Mouse (Mus musculus) ES-E14 (cell line): ENCODE measurements around the gene Eci3. TPM values are rescaled to one million over a fixed set of nuclear protein-coding genes. Genes with fewer than 3 reads are reported as not detected.
A peak's percentile ranks its signal among the peaks of the same experiment; 100 is the strongest.

ENCODE experiments used
- DNase-seq: peaks from one replicate; pipeline ENCODE4 v3.0.0-alpha.2; 2013; ENCODE audit warnings: low read depth, low spot score
- H3K27ac ChIP-seq: 2 replicates; pipeline ENCODE4 v1.5.1; 2012; ENCODE audit warnings: low read depth, mild to moderate bottlenecking, low read length, moderate library complexity, mixed read lengths; ENCODE audit not compliant: poor library complexity, insufficient read depth, severe bottlenecking
- H3K36me3 ChIP-seq: 2 replicates; pipeline ENCODE4 v1.6.1; 2012; ENCODE audit warnings: mild to moderate bottlenecking, low read length, moderate library complexity, mixed read lengths; ENCODE audit not compliant: control insufficient read depth, poor library complexity, insufficient read depth, severe bottlenecking
- H3K4me1 ChIP-seq, 2 experiments: fragments of 150-350 bp in 1 of 2; sonication (generic) in 1 of 2; 2 replicates each; pipeline ENCODE4 v1.6.1; 2012; ENCODE audit warnings: low read length in 2 of 2, mild to moderate bottlenecking in 1 of 2, mixed read lengths in 1 of 2; ENCODE audit not compliant: control insufficient read depth in 2 of 2, insufficient read depth in 2 of 2, poor library complexity in 1 of 2
- H3K4me3 ChIP-seq, 2 experiments: fragments of 150-350 bp in 1 of 2; sonication (generic) in 1 of 2; 2 replicates each; pipeline ENCODE4 v1.5.1; 2012; ENCODE audit warnings: low read length in 2 of 2, low read depth in 1 of 2, mild to moderate bottlenecking in 1 of 2, mixed read lengths in 1 of 2; ENCODE audit not compliant: insufficient read depth in 1 of 2, poor library complexity in 1 of 2, severe bottlenecking in 1 of 2
- H3K9ac ChIP-seq: 2 replicates; pipeline ENCODE4 v1.6.1; 2012; ENCODE audit warnings: low read depth, mild to moderate bottlenecking, low read length, mixed read lengths; ENCODE audit not compliant: poor library complexity, insufficient read depth, severe bottlenecking
- H3K9me3 ChIP-seq: fragments of 150-350 bp; sonication (generic); 2 replicates; pipeline ENCODE4 v1.6.1; 2012; ENCODE audit warnings: low read depth, mild to moderate bottlenecking, low read length; ENCODE audit not compliant: control insufficient read depth, insufficient read depth
- CHD2 ChIP-seq: IDR thresholded peaks from 2 replicates; pipeline ENCODE4 v1.6.1; 2014; ENCODE audit warnings: mild to moderate bottlenecking, low read depth, low read length, inconsistent platforms
- HCFC1 ChIP-seq: IDR thresholded peaks from 2 replicates; pipeline ENCODE4 v1.6.1; 2012; ENCODE audit warnings: low read length, inconsistent platforms, borderline replicate concordance; ENCODE audit not compliant: insufficient read depth
- MAFK ChIP-seq: IDR thresholded peaks from 2 replicates; pipeline ENCODE4 v1.6.1; 2014; ENCODE audit warnings: mild to moderate bottlenecking, low read depth, low read length, inconsistent platforms; ENCODE audit not compliant: insufficient read depth
- ZC3H11A ChIP-seq: IDR thresholded peaks from 2 replicates; pipeline ENCODE4 v1.6.1; 2012; ENCODE audit warnings: low read depth, mild to moderate bottlenecking, inconsistent platforms, low read length, borderline replicate concordance
- ZNF384 ChIP-seq: IDR thresholded peaks from 2 replicates; pipeline ENCODE4 v1.6.1; 2012; ENCODE audit warnings: low read depth, low read length, inconsistent platforms
- in situ Hi-C, 2 experiments: fragments of 600-800 bp; cut with MboI; formaldehyde crosslinking; loops; one replicate each; pipeline ENCODE4 v1.15.1; 2025; ENCODE audit warnings: low sequenced_read_pairs in 2 of 2, inconsistent platforms in 1 of 2; ENCODE audit not compliant: unreplicated experiment in 2 of 2
- total RNA-seq: library from RNA; depleted of rRNA; stranded (reverse); fragments of 300-350 nt; gene quantifications from 2 replicates; pipeline ENCODE4 v1.2.3, GENCODE M21; 2012; rRNA removed

The Eci3 gene
- 0.21 and 0.54 TPM in 2 replicates for total RNA-seq

DNA sequence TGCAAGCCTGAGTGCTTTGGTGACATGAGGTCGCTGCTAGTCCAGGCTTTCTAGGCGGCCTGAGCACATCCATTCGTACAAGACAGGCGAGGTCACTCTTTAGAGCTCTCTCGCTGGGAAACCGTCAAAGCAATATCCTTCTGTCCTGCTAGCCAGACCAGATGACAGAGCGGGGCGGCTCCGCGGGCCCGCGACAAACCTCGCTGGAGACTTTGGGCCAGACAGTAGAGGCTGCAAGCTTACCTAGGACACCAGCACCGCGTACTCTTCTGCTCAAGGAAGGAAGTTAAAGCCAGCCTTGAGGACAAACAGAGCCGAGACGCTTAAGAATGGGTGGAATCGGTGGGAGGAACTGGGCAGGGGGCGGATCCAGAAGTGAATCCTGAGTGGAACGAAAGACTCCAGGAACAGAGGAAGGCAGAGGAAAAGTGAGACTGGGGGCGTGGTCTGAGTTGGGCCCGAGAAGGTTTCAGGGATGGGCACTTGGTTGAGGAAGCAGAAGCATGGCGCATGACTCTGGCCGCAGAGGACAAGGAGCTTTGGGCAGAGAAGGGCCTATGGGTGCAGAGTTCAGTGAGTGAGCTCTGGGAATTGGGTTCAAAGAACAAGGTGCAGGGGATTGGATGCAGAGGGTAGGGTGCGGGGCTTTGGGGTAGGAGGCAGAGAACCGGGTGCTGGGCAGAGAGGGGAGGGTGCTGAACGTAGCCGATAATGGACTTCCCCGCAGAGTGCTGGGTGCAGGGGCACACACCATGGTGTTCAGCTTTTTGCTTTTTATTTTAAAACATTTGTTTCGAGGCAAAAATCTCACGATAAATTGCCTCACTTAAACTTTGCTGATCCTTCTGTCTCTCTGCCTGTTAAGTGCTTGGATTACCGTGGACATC, at the start of gene Eci3:
TSS of gene Eci3 (minus strand) at position 300 of the 887 bp plus-strand sequence.
- in situ Hi-C loops, result no loop called here
- Histone ChIP-seq H3K27ac (no peak within 1 kb of the TSS), H3K4me1 (peaks cover 8 to 11% of the 10 kb centered on the region in 2 experiments; a peak in 2 of 4 replicates), H3K36me3 (no peaks in the 10 kb centered on the region), H3K9me3 (no peaks in the 10 kb centered on the region), H3K9ac (no peak within 1 kb of the TSS; the same call in 1 of the 2 replicates), H3K4me3 (peak within 1 kb of the TSS; percentile 41 to 64)
- TF ChIP-seq MAFK, result no peak
- no peak for TF ChIP-seq CHD2
- no peak for TF ChIP-seq HCFC1
- no peak for TF ChIP-seq ZNF384
- no peak for TF ChIP-seq ZC3H11A
- DNase-seq, result peak; percentile 38

DNA sequence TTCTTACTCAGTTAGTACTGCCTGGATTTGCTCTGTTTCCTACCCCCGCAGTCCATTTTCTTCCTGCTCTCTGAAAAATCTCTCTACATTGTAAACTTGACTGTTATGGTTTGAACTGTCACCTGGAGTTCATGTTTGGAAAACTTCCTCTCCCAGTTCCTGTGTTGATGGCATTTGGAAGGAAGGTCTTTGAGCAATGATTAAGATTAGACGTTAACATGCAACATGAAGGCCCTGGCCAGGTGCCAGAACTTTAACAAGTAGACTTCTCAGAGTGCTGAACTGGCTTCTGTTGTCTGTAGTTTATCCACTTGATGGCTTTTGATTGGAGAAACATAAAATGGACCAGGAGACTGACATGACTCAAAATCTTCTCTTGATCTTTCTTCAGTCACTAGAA, 32.3 kb upstream of the Eci3 start:
- H3K4me1 ChIP-seq, result peaks cover 0 to 3% of the 10 kb centered on the region in 2 experiments; a peak in 1 of 4 replicates
- TF ChIP-seq HCFC1 (no peak), ZNF384 (no peak), ZC3H11A (no peak), CHD2 (no peak), MAFK (no peak)
- no peaks in the 10 kb centered on the region for H3K36me3 ChIP-seq
- H3K9ac ChIP-seq, result no peak overlapping the region
- H3K27ac ChIP-seq, result no peak overlapping the region
- in situ Hi-C loops, result no loop called here
- DNase-seq, result no peak
- no peak overlapping the region for H3K4me3 ChIP-seq
- no peaks in the 10 kb centered on the region for H3K9me3 ChIP-seq

DNA sequence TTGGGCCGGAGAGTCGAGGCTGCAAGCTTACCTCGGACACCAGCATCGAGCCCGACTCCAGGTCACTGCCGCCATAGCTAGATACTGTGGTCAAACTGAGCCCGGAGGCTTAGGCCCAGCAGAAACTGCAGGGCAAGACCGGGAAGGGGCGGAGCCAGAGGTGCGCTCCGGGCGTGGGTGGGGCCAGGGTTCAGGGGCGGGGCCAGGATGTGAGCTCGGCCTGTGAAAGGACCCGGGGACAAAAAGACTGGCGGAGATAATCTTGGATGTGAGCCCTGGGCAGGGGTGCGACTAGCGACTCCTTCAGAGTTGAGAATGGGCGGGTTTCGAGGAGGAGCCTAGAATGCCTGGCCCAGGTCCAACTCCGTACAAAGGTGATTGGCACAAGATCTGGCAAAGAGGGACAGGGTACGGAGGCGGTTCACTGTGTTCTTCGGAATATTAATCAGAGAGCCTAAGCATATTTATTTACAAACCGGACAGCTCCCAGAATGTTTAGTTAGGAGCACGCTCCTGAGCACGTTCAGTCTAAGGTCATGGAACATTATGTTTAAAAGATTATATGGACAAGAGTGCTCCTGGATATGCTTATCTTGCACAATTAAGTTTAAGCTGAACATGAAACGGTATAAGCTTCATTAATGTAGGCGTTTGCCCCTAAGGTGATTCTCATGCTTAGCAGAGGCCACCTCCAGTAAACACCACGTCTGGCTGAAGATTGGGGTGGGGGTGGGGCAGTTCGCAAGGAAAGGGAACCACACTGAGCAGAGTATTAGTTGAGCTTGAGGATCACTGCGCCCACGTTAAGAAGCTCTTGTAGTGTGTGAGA, 30.6 kb upstream of the Eci3 start:
- Histone ChIP-seq H3K36me3 (no peaks in the 10 kb centered on the region; the same call in 1 of the 2 replicates), H3K4me3 (peak overlapping the region; percentile 74 to 86), H3K27ac (no peak overlapping the region), H3K9ac (peak overlapping the region; percentile 78), H3K9me3 (no peaks in the 10 kb centered on the region), H3K4me1 (peaks cover 0 to 3% of the 10 kb centered on the region in 2 experiments; a peak in 1 of 4 replicates)
- TF ChIP-seq ZNF384, result no peak
- no peak for TF ChIP-seq HCFC1
- TF ChIP-seq MAFK, result 0 out of 2 replicates have a peak, but pooled peaks have one; percentile 35
- TF ChIP-seq CHD2, result no peak
- no peak for TF ChIP-seq ZC3H11A
- DNase-seq, result peak; percentile 91
- in situ Hi-C loops, result no loop called here

DNA sequence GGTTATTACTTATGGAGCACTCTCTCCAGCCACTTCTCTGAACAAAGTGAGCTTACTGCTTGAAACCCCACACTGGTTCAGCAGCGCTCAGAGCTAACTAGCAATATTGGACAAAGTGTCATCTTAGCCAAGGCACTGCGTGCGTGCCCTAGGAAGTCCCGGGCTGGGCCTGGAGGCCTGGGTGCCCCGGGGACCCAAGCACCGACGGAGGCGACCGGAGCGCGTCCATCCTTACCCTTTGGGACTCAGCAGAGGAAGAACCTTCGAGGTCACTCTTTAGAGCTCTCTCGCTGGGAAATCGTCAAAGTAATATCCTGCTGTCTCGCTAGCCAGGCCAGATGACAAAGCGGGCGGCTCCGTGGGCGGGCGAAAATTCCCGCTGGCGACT, 30.0 kb upstream of the Eci3 start:
- no peak for DNase-seq
- H3K4me3 ChIP-seq, result peak overlapping the region; percentile 74 to 86
- H3K4me1 ChIP-seq, result peaks cover 0 to 3% of the 10 kb centered on the region in 2 experiments; a peak in 1 of 4 replicates
- H3K9me3 ChIP-seq, result no peaks in the 10 kb centered on the region
- peak overlapping the region; percentile 78 for H3K9ac ChIP-seq
- TF ChIP-seq HCFC1 (no peak), CHD2 (no peak), ZC3H11A (no peak), ZNF384 (no peak), MAFK (no peak)
- in situ Hi-C loops, result no loop called here
- no peak overlapping the region for H3K27ac ChIP-seq
- H3K36me3 ChIP-seq, result no peaks in the 10 kb centered on the region; the same call in 1 of the 2 replicates
